Mouse (Mus musculus) cortical plate, adult 2 months (tissue): ENCODE measurements at regions not wholly inside any gene's neighbourhood (a gene's known extent, or its start where the extent isn't known, plus 50 kb on each side); places are given as distances from the start of the nearest gene placed in this dataset.

Experiments
- H3K27ac ChIP-seq: fragments of 200-500 bp; 2 replicates; pipeline ENCODE4 v1.5.1; 2012; ENCODE audit warnings: low read length, control low read depth, inconsistent platforms; ENCODE audit not compliant: insufficient read depth
- H3K4me1 ChIP-seq: fragments of 200-500 bp; 2 replicates; pipeline ENCODE4 v1.6.1; 2011; ENCODE audit warnings: low read length; ENCODE audit not compliant: control insufficient read depth, insufficient read depth
- H3K4me3 ChIP-seq: fragments of 200-500 bp; 2 replicates; pipeline ENCODE4 v1.5.1; 2011; ENCODE audit warnings: mild to moderate bottlenecking, low read length, control low read depth; ENCODE audit not compliant: insufficient read depth
- CTCF ChIP-seq: fragments of 200-500 bp; IDR thresholded peaks from 2 replicates; pipeline ENCODE4 v1.5.1; 2011; ENCODE audit warnings: mild to moderate bottlenecking, control low read depth, low read length; ENCODE audit not compliant: insufficient read depth; ENCODE audit errors: extremely low read depth
- POLR2A ChIP-seq: fragments of 200-500 bp; IDR thresholded peaks from 2 replicates; pipeline ENCODE4 v1.6.1; 2011; ENCODE audit warnings: mild to moderate bottlenecking, low read length, control low read depth; ENCODE audit not compliant: insufficient read depth; ENCODE audit errors: extremely low read depth

GRCm38 (mm10) chr14:31918461-31918860, 88.0 kb upstream of the Ankrd28 start:
- H3K4me1 ChIP-seq = no peaks in the 10 kb centered on the region
- H3K27ac ChIP-seq = no peak overlapping the region
- no peak for TF ChIP-seq CTCF
- no peak for TF ChIP-seq POLR2A
- no peak overlapping the region for H3K4me3 ChIP-seq

GRCm38 (mm10) chr14:31918921-31919320, 88.5 kb upstream of the Ankrd28 start:
- Histone ChIP-seq H3K4me3 (no peak overlapping the region), H3K4me1 (no peaks in the 10 kb centered on the region), H3K27ac (no peak overlapping the region)
- no peak for TF ChIP-seq CTCF
- no peak for TF ChIP-seq POLR2A

- TF ChIP-seq CTCF = no peak
- TF ChIP-seq POLR2A = no peak
- H3K4me1 ChIP-seq = no peaks in the 10 kb centered on the region
- no peak overlapping the region for H3K27ac ChIP-seq
- no peak overlapping the region for H3K4me3 ChIP-seq
These were observed 98.8 kb upstream of the Ankrd28 start for GRCm38 (mm10) chr14:31929161-31929707.

- Histone ChIP-seq H3K4me1 (no peaks in the 10 kb centered on the region), H3K27ac (0 out of 2 replicates have a peak overlapping the region, but pooled peaks have one; percentile 37), H3K4me3 (no peak overlapping the region)
- TF ChIP-seq POLR2A (no peak), CTCF (no peak)
These were observed 98.4 kb upstream of the Galnt15 start for GRCm38 (mm10) chr14:31930367-31930766.

GRCm38 (mm10) chr14:31931971-31932370, 96.8 kb upstream of the Galnt15 start:
- Histone ChIP-seq H3K4me1 (no peaks in the 10 kb centered on the region), H3K27ac (no peak overlapping the region), H3K4me3 (no peak overlapping the region)
- no peak for TF ChIP-seq CTCF
- no peak for TF ChIP-seq POLR2A

- Histone ChIP-seq H3K4me3 (peak overlapping the region; percentile 48), H3K27ac (no peak overlapping the region), H3K4me1 (no peaks in the 10 kb centered on the region)
- no peak for TF ChIP-seq CTCF
- TF ChIP-seq POLR2A = no peak
These were observed 95.3 kb upstream of the Galnt15 start for GRCm38 (mm10) chr14:31933441-31933840.

GRCm38 (mm10) chr14:31933841-31934271, 94.9 kb upstream of the Galnt15 start:
- Histone ChIP-seq H3K4me3 (peak overlapping the region; percentile 48), H3K4me1 (no peaks in the 10 kb centered on the region), H3K27ac (no peak overlapping the region)
- TF ChIP-seq POLR2A = 0 out of 2 replicates have a peak, but pooled peaks have one; percentile 14
- TF ChIP-seq CTCF = no peak

- H3K4me3 ChIP-seq = peak overlapping the region; percentile 48
- no peaks in the 10 kb centered on the region for H3K4me1 ChIP-seq
- no peak overlapping the region for H3K27ac ChIP-seq
- TF ChIP-seq CTCF (no peak), POLR2A (no peak)
These were observed 94.5 kb upstream of the Galnt15 start for GRCm38 (mm10) chr14:31934321-31934720.

GRCm38 (mm10) chr14:31934771-31935170, 94.0 kb upstream of the Galnt15 start:
- H3K27ac ChIP-seq = no peak overlapping the region
- no peaks in the 10 kb centered on the region for H3K4me1 ChIP-seq
- no peak for TF ChIP-seq CTCF
- TF ChIP-seq POLR2A = no peak
- H3K4me3 ChIP-seq = no peak overlapping the region; the same call in 1 of the 2 replicates

GRCm38 (mm10) chr14:31935411-31935810, 93.4 kb upstream of the Galnt15 start:
- no peak overlapping the region for H3K27ac ChIP-seq
- H3K4me1 ChIP-seq = no peaks in the 10 kb centered on the region
- TF ChIP-seq POLR2A (no peak), CTCF (no peak)
- no peak overlapping the region for H3K4me3 ChIP-seq

- Histone ChIP-seq H3K27ac (no peak overlapping the region), H3K4me1 (no peaks in the 10 kb centered on the region), H3K4me3 (no peak overlapping the region)
- TF ChIP-seq POLR2A (no peak), CTCF (no peak)
These were observed 92.2 kb upstream of the Galnt15 start for GRCm38 (mm10) chr14:31936581-31936980.
